Mouse (Mus musculus) kidney, postnatal 0 days (tissue): ENCODE results near the gene Fbxl16. TPM values are rescaled to one million over a fixed set of nuclear protein-coding genes. Genes with fewer than 3 reads are reported as not detected.
A peak's percentile ranks its signal among the peaks of the same experiment; 100 is the strongest.

Source experiments
- ATAC-seq: fragments of 200-750 bp; cut with Nextera tagmentation; replicated peaks from 2 replicates; pipeline ENCODE4 v1.8.0; 2017; ENCODE audit warnings: low read depth, moderate number of reproducible peaks, moderate TSS enrichment, moderate library complexity; ENCODE audit not compliant: low FRiP score
- DNase-seq: peaks from one replicate; pipeline ENCODE4 v3.0.0-alpha.2; 2016; ENCODE audit warnings: low spot score
- H3K27ac ChIP-seq: fragments of 300-500 bp; sonication (generic); 2 replicates; pipeline ENCODE4 v1.5.1; 2014; ENCODE audit warnings: mild to moderate bottlenecking
- H3K27me3 ChIP-seq: fragments of 300-500 bp; sonication (generic); 2 replicates; pipeline ENCODE4 v1.6.1; 2014; ENCODE audit warnings: low read length, mixed read lengths; ENCODE audit not compliant: insufficient read depth
- H3K36me3 ChIP-seq: fragments of 300-500 bp; sonication (generic); 2 replicates; pipeline ENCODE4 v1.6.1; 2014; ENCODE audit warnings: low read length, mixed read lengths; ENCODE audit not compliant: insufficient read depth
- H3K4me1 ChIP-seq: fragments of 300-500 bp; sonication (generic); replicated peaks from 2 replicates; pipeline ENCODE4 v1.6.1; 2014; ENCODE audit warnings: antibody characterized with exemption, low read length, mixed read lengths; ENCODE audit not compliant: insufficient read depth
- H3K4me2 ChIP-seq: fragments of 300-500 bp; sonication (generic); 2 replicates; pipeline ENCODE4 v1.6.1; 2014; ENCODE audit warnings: mild to moderate bottlenecking, low read length, moderate library complexity, mixed read lengths
- H3K4me3 ChIP-seq: fragments of 300-500 bp; sonication (generic); replicated peaks from 2 replicates; pipeline ENCODE4 v1.5.1; 2014; ENCODE audit warnings: low read depth, low read length
- H3K9ac ChIP-seq: fragments of 300-500 bp; sonication (generic); 2 replicates; pipeline ENCODE4 v1.6.1; 2014; ENCODE audit warnings: low read depth, low read length
- H3K9me3 ChIP-seq: fragments of 300-500 bp; sonication (generic); replicated peaks from 2 replicates; pipeline ENCODE4 v1.6.1; 2016; ENCODE audit warnings: low read length, inconsistent platforms, mixed read lengths
- CTCF ChIP-seq: IDR thresholded peaks from 2 replicates; pipeline ENCODE4 v1.5.1; 2016; ENCODE audit warnings: antibody characterized with exemption, low read depth, mild to moderate bottlenecking, moderate library complexity
- WGBS: fragments of 180-500 bp; shearing (Covaris S2); extraction: QIAGEN DNeasy Blood & Tissue Kit; methylation state at CpG from one replicate; pipeline ENCODE4 v1.1.7; 2014; 5-methylcytosine and 5-hydroxymethylcytosine counted together
- polyA plus RNA-seq: library from polyadenylated mRNA; unstranded; fragments of >200 nt; fragmentation: Nextera tagmentation; extraction: Ambion mirVana; gene quantifications from 2 replicates; pipeline ENCODE4 v1.2.1, GENCODE M21; 2015

Gene Fbxl16
- polyA plus RNA-seq, 1 experiment from 2014 or later: 0.34 TPM

DNA sequence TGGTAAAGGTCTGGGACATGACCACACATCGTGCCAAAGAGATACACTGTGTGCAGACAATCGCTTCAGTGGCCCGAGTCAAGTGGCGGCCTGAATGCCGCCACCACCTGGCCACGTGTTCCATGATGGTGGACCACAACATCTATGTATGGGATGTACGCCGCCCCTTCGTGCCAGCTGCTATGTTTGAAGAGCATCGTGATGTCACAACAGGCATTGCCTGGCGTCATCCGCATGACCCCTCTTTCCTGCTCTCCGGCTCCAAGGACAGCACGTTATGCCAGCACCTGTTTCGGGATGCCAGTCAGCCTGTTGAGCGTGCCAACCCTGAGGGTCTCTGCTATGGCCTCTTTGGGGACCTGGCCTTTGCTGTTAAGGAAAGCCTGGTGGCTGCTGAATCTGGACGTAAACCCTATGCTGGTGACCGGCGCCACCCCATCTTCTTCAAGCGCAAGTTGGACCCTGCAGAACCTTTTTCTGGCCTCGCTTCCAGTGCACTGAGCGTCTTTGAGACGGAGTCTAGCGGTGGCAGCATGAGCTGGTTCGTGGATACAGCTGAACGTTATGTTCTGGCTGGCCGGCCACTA is 17.2 kb downstream of the Fbxl16 start:
- Histone ChIP-seq H3K4me2 (no peak overlapping the region), H3K9me3 (no peaks in the 10 kb centered on the region), H3K4me3 (no peak overlapping the region), H3K9ac (no peak overlapping the region), H3K4me1 (peaks cover 27% of the 10 kb centered on the region), H3K27me3 (no peaks in the 10 kb centered on the region), H3K27ac (no peak overlapping the region), H3K36me3 (peaks cover 30% of the 10 kb centered on the region)
- TF ChIP-seq CTCF: no peak
- DNase-seq (no peak), ATAC-seq (no peak)
- WGBS: 93% methylated on average over 27 of the region's 27 CpGs

DNA sequence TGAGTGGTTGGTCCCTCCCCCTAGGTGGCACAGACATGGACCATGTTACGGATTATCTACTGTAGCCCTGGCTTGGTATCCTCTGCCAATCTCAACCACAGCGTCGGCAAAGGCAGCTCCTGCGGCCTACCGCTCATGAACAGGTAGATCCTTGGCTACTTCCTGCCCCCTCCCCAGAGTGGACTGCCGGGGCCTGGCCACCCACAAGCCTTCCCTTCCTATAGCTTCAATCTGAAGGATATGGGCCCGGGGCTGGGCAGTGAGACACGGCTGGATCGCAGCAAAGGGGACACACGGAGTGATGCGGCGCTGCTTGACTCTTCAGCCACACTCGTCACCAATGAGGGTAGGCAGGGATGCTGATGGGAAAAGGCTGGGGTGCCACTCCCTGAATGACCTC is 18.1 kb downstream of the Fbxl16 start:
- H3K9ac ChIP-seq: no peak overlapping the region
- DNase-seq (no peak), ATAC-seq (no peak)
- H3K27ac ChIP-seq: no peak overlapping the region
- H3K4me2 ChIP-seq: no peak overlapping the region
- TF ChIP-seq CTCF: no peak
- no peaks in the 10 kb centered on the region for H3K9me3 ChIP-seq
- H3K4me3 ChIP-seq: no peak overlapping the region
- no peaks in the 10 kb centered on the region for H3K27me3 ChIP-seq
- peaks cover 36% of the 10 kb centered on the region for H3K4me1 ChIP-seq
- H3K36me3 ChIP-seq: peaks cover 34% of the 10 kb centered on the region
- WGBS: 96% methylated on average over 13 of the region's 13 CpGs

DNA sequence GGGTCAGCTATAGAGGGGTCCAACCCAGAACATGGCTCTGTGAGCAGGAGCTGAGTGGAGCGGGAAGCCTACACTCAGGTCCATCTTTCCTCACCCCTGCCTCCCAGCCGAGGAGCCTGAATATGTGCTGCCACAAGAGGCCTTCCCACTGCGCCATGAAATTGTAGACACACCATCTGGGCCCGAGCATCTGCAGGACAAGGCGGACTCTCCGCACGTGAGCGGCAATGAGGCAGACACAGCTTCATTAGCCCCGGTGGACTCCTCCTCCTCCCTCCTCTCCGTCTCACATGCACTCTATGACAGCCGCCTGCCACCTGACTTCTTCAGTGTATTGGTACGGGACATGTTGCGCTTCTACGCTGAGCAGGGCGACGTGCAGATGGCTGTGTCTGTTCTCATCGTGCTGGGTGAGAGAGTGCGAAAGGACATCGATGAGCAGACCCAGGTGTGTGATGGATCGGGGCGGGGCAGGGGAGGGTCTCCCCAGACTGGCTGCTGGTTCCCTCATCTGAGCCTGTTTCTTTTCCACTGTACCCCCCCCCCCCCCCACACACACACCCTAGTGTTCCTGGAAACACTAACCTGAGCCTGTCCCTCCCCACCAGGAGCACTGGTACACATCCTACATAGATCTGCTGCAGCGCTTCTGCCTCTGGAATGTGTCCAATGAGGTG is 18.8 kb downstream of the Fbxl16 start:
- peak overlapping the region; percentile 66; the same call in 1 of the 2 replicates for H3K4me2 ChIP-seq
- no peak overlapping the region for H3K27ac ChIP-seq

DNA sequence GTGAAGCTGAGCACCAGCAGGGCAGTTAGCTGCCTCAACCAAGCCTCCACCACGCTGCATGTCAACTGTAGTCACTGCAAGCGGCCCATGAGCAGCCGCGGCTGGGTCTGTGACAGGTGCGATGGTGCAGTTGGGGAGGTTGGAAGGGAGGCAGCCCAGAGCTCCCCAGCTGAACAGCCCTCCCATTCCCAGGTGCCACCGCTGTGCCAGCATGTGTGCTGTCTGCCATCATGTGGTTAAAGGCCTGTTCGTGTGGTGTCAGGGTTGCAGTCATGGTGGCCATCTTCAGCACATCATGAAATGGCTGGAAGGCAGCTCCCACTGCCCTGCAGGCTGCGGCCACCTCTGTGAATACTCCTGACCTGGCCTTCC is 19.3 kb downstream of the Fbxl16 start:
- Histone ChIP-seq H3K4me2 (peak overlapping the region; percentile 66), H3K9ac (no peak overlapping the region; the same call in 1 of the 2 replicates), H3K36me3 (peaks cover 34% of the 10 kb centered on the region), H3K4me3 (peak overlapping the region; percentile 34; the same call in 1 of the 2 replicates), H3K9me3 (no peaks in the 10 kb centered on the region), H3K27ac (peak overlapping the region; percentile 88; the same call in 1 of the 2 replicates), H3K27me3 (no peaks in the 10 kb centered on the region), H3K4me1 (peaks cover 37% of the 10 kb centered on the region)
- no peak for TF ChIP-seq CTCF
- 87% methylated on average over 8 of the region's 8 CpGs for WGBS
- DNase-seq (no peak), ATAC-seq (no peak)

More for the DNA sequence above, 18.8 kb downstream of the Fbxl16 start:
- WGBS: 88% methylated on average over 22 of the region's 22 CpGs
- peaks cover 37% of the 10 kb centered on the region for H3K4me1 ChIP-seq
- no peak overlapping the region for H3K4me3 ChIP-seq
- ATAC-seq (no peak), DNase-seq (no peak)
- H3K27me3 ChIP-seq: no peaks in the 10 kb centered on the region
- peaks cover 34% of the 10 kb centered on the region for H3K36me3 ChIP-seq
- H3K9ac ChIP-seq: no peak overlapping the region
- TF ChIP-seq CTCF: no peak
- no peaks in the 10 kb centered on the region for H3K9me3 ChIP-seq

DNA sequence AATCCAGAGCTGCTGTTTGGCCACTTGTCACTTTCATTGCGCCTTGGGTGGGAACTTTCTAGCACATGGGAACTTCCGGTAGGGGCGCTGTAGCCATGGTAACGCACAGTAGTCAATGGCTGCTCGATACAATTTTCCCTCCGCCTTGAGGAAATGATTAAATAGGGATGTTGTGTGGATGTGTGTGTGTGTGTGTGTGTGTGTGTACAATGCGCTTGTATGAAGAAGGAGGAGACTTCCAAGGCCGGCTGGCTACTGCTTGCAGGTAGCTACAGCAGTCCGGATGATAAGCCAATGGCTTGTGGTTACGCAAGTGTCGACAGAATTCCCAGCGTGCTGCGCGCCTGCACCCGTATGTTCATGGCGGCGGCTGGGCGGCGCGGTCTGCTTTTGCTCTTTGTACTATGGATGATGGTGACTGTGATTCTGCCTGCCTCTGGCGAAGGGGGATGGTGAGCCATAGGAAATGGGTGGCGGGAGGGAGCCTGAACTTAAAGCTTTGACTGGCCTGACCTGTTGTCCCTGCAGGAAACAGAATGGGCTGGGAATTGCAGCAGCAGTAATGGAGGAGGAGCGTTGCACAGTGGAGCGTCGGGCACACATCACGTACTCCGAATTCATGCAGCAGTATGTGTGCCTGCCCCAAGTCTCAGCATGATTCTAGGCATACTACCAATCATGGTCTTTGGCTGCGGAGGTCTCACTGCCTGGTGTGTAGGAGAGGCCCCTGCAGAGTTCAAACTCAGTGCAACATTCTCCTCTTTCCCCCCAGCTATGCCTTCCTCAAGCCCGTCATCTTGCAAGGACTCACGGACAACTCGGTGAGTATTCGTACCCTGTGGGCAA is 20.1 kb downstream of the Fbxl16 start, which contains the start of gene Jmjd8:
Gene Jmjd8, plus strand, starts transcription at position 156 of the 846 bp plus-strand sequence.
- Histone ChIP-seq H3K27ac (peak within 1 kb of the TSS; percentile 88), H3K27me3 (no peaks in the 10 kb centered on the region), H3K36me3 (peaks cover 34% of the 10 kb centered on the region), H3K4me2 (peak within 1 kb of the TSS; percentile 66), H3K9ac (peak within 1 kb of the TSS; percentile 60), H3K9me3 (no peaks in the 10 kb centered on the region), H3K4me3 (peak within 1 kb of the TSS; percentile 34), H3K4me1 (peaks cover 36% of the 10 kb centered on the region)
- TF ChIP-seq CTCF: peak; percentile 57
- DNase-seq: peak; percentile 90
- WGBS: under 1% methylated on average over 32 of the region's 32 CpGs
- peak; percentile 16 for ATAC-seq

DNA sequence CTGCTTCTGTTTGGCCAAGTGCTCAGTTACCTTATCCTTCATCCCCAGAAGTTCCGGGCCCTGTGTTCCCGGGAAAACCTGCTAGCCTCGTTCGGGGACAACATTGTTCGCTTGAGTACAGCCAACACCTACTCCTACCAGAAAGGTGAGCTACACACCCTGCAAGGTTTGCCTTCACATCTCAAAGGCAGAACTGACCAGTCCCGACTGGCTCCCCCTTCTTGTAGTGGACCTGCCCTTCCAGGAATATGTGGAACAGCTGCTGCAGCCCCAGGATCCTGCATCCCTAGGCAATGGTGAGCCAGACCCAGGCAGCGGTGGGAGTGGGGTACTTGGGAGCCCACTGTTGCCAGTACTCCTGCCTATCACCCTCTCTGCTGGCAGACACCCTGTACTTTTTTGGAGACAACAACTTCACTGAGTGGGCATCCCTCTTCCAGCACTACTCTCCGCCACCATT is 20.7 kb downstream of the Fbxl16 start:
- peak overlapping the region; percentile 60 for H3K9ac ChIP-seq
- peak overlapping the region; percentile 34 for H3K4me3 ChIP-seq
- no peaks in the 10 kb centered on the region for H3K9me3 ChIP-seq
- ATAC-seq (no peak), DNase-seq (no peak)
- H3K36me3 ChIP-seq: peaks cover 35% of the 10 kb centered on the region
- H3K4me2 ChIP-seq: peak overlapping the region; percentile 66
- TF ChIP-seq CTCF: no peak
- H3K27ac ChIP-seq: peak overlapping the region; percentile 88
- H3K27me3 ChIP-seq: no peaks in the 10 kb centered on the region
- WGBS: 33% methylated on average over 8 of the region's 8 CpGs
- peaks cover 36% of the 10 kb centered on the region for H3K4me1 ChIP-seq
